Mouse (Mus musculus): ENCODE measurements around the gene Rapgef2.

- TF ChIP-seq CTCF (IDR thresholded peaks at IDR 0.05; ENCODE audit: control insufficient read depth, insufficient read depth, low read length) (no peak), POLR2A (IDR thresholded peaks at IDR 0.05; ENCODE audit: borderline replicate concordance, control insufficient read depth, low read depth, low read length) (no peak)
Measured at GRCm38 (mm10) chr3:79219144-79219930, 67.0 kb downstream of the Rapgef2 start.
